Mouse (Mus musculus) embryonic facial prominence, embryonic 15.5 days (tissue): ENCODE data around the gene Scarb1. TPM values are rescaled to one million over a fixed set of nuclear protein-coding genes. Genes with fewer than 3 reads are reported as not detected.

Experiments used
- ATAC-seq: fragments of 200-750 bp; cut with Nextera tagmentation; 2 replicates; pipeline ENCODE4 v1.8.0; 2017; ENCODE audit warnings: low read depth, moderate TSS enrichment; ENCODE audit not compliant: insufficient number of reproducible peaks, low FRiP score, low TSS enrichment
- H3K27ac ChIP-seq: fragments of 300-500 bp; sonication (generic); replicated peaks from 2 replicates; pipeline ENCODE4 v1.5.1; 2015; ENCODE audit warnings: mild to moderate bottlenecking, inconsistent platforms
- H3K27me3 ChIP-seq: fragments of 300-500 bp; sonication (generic); 2 replicates; pipeline ENCODE4 v1.6.1; 2015; ENCODE audit warnings: inconsistent platforms
- H3K36me3 ChIP-seq: fragments of 300-500 bp; sonication (generic); 2 replicates; pipeline ENCODE4 v1.6.1; 2015; ENCODE audit warnings: mild to moderate bottlenecking, inconsistent platforms
- H3K4me1 ChIP-seq: fragments of 300-500 bp; sonication (generic); 2 replicates; pipeline ENCODE4 v1.6.1; 2015; ENCODE audit warnings: inconsistent platforms
- H3K4me2 ChIP-seq: fragments of 300-500 bp; sonication (generic); replicated peaks from 2 replicates; pipeline ENCODE4 v1.6.1; 2015; ENCODE audit warnings: mild to moderate bottlenecking, inconsistent platforms
- H3K4me3 ChIP-seq: fragments of 300-500 bp; sonication (generic); replicated peaks from 2 replicates; pipeline ENCODE4 v1.5.1; 2015; ENCODE audit warnings: mild to moderate bottlenecking, inconsistent platforms
- H3K9ac ChIP-seq: fragments of 300-500 bp; sonication (generic); 2 replicates; pipeline ENCODE4 v1.6.1; 2015; ENCODE audit warnings: inconsistent platforms
- H3K9me3 ChIP-seq: fragments of 300-500 bp; sonication (generic); replicated peaks from 2 replicates; pipeline ENCODE4 v1.6.1; 2016; ENCODE audit warnings: inconsistent platforms
- WGBS: fragments of 180-500 bp; shearing (Covaris S2); methylation state at CpG from one replicate; pipeline ENCODE4 v1.1.7; 2015; 5-methylcytosine and 5-hydroxymethylcytosine counted together
- polyA plus RNA-seq: library from polyadenylated mRNA; unstranded; fragments of >200 nt; fragmentation: Nextera tagmentation; extraction: Ambion mirVana; gene quantifications from 2 replicates; pipeline ENCODE4 v1.2.1, GENCODE M21; 2015

Gene Scarb1
- polyA plus RNA-seq, 1 experiment from 2014 or later: 64.7 TPM

- H3K9me3 ChIP-seq: no peaks in the 10 kb centered on the region
- no peak overlapping the region for H3K4me3 ChIP-seq
- no peaks in the 10 kb centered on the region for H3K27me3 ChIP-seq
- H3K4me1 ChIP-seq: peaks cover 18% of the 10 kb centered on the region
- H3K9ac ChIP-seq: no peak overlapping the region
- no peak for ATAC-seq
- 93% methylated on average over 6 of the region's 6 CpGs for WGBS
- H3K4me2 ChIP-seq: no peak overlapping the region
- H3K36me3 ChIP-seq: no peaks in the 10 kb centered on the region
- H3K27ac ChIP-seq: no peak overlapping the region
Observed at GRCm38 (mm10) chr5:125344296-125344695, 3.4 kb upstream of the Scarb1 start.

DNA sequence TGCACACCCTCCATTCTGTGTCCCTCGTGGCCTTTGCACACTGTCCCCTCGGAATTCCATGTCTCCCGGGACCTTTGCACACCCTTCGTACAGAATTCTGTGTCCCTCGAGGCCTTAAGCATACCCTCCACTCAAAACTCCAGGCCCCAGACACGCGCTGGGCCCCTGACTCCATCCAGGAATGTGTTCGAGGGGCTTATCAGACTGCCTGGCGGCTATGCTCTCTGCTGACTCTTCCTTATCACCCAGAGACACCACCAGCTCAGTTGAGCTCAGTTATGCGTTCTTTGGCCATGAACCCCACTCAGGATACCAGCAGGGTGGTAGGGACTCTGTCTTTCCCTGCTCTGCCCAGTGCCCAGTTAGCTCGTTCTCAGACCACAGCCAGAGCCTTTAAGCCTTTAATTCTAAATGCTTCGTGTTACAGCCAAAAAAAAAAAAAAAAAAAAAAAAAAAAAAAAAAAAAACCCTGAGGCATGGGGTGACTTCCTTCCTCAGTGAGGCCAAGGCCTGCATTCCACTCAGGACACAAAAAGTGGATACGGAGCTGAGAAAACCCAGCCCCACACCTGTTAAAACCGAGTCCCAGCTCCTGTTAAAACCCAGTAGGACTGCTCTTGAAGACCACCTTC lies 681 bp upstream of the Scarb1 start:
- Histone ChIP-seq H3K9ac (0 out of 2 replicates have a peak overlapping the region, but pooled peaks have one; percentile 58), H3K27me3 (no peaks in the 10 kb centered on the region), H3K4me1 (peaks cover 37% of the 10 kb centered on the region), H3K4me3 (peak overlapping the region; percentile 83), H3K36me3 (no peaks in the 10 kb centered on the region), H3K9me3 (no peaks in the 10 kb centered on the region), H3K4me2 (peak overlapping the region; percentile 93), H3K27ac (no peak overlapping the region)
- ATAC-seq: no peak
- 40% methylated on average over 14 of the region's 14 CpGs for WGBS

DNA sequence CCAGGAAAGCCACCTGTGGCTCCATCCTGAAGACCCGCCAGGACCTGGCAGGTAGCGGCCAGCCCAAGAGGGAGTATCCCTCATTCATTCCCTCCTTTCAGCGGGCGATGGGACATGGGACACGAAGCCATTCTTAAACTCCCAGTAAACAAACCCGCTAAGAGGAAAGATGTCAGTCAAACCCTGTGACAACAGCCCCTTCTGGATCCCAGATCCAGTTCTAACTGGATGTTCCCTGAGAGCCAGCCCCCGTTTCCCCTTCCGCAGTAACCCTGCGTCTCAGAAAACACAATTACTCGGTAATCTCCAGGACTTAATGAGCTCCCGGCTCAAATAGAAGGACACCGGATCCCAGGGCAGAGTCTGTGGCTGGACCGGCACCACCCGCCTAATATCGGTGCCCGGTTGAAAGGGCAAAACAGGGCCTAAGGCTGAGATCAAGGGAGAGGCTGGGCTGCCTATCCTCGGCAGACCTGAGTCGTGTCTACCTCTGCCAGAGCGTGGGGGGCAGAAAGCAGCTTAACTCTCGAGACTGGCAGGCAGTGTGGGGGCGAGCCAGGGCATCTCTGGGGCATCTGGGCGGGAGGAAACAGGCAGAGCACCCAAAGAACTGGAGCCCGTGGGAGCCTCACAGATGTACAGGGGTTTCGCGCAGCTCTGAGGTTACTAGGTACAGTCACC lies 903 bp downstream of the Scarb1 start:
- Histone ChIP-seq H3K27me3 (no peaks in the 10 kb centered on the region), H3K9ac (peak overlapping the region; percentile 58), H3K9me3 (no peaks in the 10 kb centered on the region), H3K4me1 (peaks cover 37% of the 10 kb centered on the region), H3K4me3 (peak overlapping the region; percentile 83), H3K27ac (peak overlapping the region; percentile 84), H3K4me2 (peak overlapping the region; percentile 93), H3K36me3 (no peaks in the 10 kb centered on the region)
- 0 out of 2 replicates have a peak, but pooled peaks have one; percentile 0 for ATAC-seq
- 2% methylated on average over 25 of the region's 25 CpGs for WGBS

GRCm38 (mm10) chr5:125339108-125339751 lies 1.7 kb downstream of the Scarb1 start:
- peak overlapping the region; percentile 93 for H3K4me2 ChIP-seq
- peak; percentile 55; the same call in 1 of the 2 replicates for ATAC-seq
- H3K4me1 ChIP-seq: peaks cover 37% of the 10 kb centered on the region

GRCm38 (mm10) chr5:125337526-125337925 lies 3.4 kb downstream of the Scarb1 start:
- Histone ChIP-seq H3K9me3 (no peaks in the 10 kb centered on the region), H3K4me3 (no peak overlapping the region), H3K4me2 (no peak overlapping the region), H3K4me1 (peaks cover 41% of the 10 kb centered on the region), H3K27ac (no peak overlapping the region), H3K27me3 (no peaks in the 10 kb centered on the region), H3K9ac (no peak overlapping the region), H3K36me3 (no peaks in the 10 kb centered on the region)
- ATAC-seq: no peak
- WGBS: 73% methylated on average over 7 of the region's 7 CpGs

More at GRCm38 (mm10) chr5:125339108-125339751, 1.7 kb downstream of the Scarb1 start:
- 5% methylated on average over 18 of the region's 18 CpGs for WGBS
- H3K4me3 ChIP-seq: peak overlapping the region; percentile 83
- no peaks in the 10 kb centered on the region for H3K36me3 ChIP-seq
- H3K27me3 ChIP-seq: no peaks in the 10 kb centered on the region
- H3K27ac ChIP-seq: peak overlapping the region; percentile 84
- no peaks in the 10 kb centered on the region for H3K9me3 ChIP-seq
- H3K9ac ChIP-seq: peak overlapping the region; percentile 58; the same call in 1 of the 2 replicates

DNA sequence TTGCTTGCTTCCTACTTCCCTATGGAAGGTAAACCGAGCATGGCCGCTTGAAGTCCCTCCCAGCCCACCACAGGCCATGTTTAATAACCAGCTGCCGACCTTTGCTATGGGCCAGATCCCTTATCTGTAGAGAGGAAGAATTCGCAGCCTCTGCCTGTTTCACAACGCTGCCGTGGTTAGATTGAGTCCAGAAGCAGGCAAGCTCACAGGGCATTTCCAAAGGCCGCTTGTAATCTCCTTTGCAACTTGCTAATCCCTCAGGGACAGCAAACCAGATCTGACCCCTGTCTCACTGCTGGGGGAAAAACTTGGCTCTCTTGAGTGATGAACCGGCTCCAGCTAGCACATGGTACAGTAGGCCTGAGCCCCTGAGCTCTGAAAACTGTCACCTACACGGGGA lies 3.9 kb downstream of the Scarb1 start:
- WGBS: 48% methylated on average over 9 of the region's 9 CpGs
- H3K4me3 ChIP-seq: no peak overlapping the region
- no peaks in the 10 kb centered on the region for H3K36me3 ChIP-seq
- H3K27me3 ChIP-seq: no peaks in the 10 kb centered on the region
- no peak overlapping the region for H3K4me2 ChIP-seq
- no peak overlapping the region for H3K27ac ChIP-seq
- H3K4me1 ChIP-seq: peaks cover 45% of the 10 kb centered on the region
- no peak for ATAC-seq
- no peaks in the 10 kb centered on the region for H3K9me3 ChIP-seq
- H3K9ac ChIP-seq: no peak overlapping the region

- no peak for ATAC-seq
- H3K9ac ChIP-seq: no peak overlapping the region
- no peaks in the 10 kb centered on the region for H3K36me3 ChIP-seq
- H3K4me2 ChIP-seq: no peak overlapping the region
- H3K27ac ChIP-seq: peak overlapping the region; percentile 39; the same call in 1 of the 2 replicates
- H3K9me3 ChIP-seq: no peaks in the 10 kb centered on the region
- no peaks in the 10 kb centered on the region for H3K27me3 ChIP-seq
- no peak overlapping the region for H3K4me3 ChIP-seq
- H3K4me1 ChIP-seq: peaks cover 24% of the 10 kb centered on the region
- 76% methylated on average over 6 of the region's 6 CpGs for WGBS
Observed at GRCm38 (mm10) chr5:125333009-125333408, 7.9 kb downstream of the Scarb1 start.

GRCm38 (mm10) chr5:125332333-125332732 lies 8.6 kb downstream of the Scarb1 start:
- H3K9me3 ChIP-seq: no peaks in the 10 kb centered on the region
- H3K4me2 ChIP-seq: no peak overlapping the region
- H3K9ac ChIP-seq: no peak overlapping the region
- H3K4me3 ChIP-seq: no peak overlapping the region
- no peaks in the 10 kb centered on the region for H3K36me3 ChIP-seq
- peaks cover 25% of the 10 kb centered on the region for H3K4me1 ChIP-seq
- ATAC-seq: no peak
- H3K27me3 ChIP-seq: no peaks in the 10 kb centered on the region
- 86% methylated on average over 4 of the region's 4 CpGs for WGBS
- H3K27ac ChIP-seq: 0 out of 2 replicates have a peak overlapping the region, but pooled peaks have one; percentile 39

DNA sequence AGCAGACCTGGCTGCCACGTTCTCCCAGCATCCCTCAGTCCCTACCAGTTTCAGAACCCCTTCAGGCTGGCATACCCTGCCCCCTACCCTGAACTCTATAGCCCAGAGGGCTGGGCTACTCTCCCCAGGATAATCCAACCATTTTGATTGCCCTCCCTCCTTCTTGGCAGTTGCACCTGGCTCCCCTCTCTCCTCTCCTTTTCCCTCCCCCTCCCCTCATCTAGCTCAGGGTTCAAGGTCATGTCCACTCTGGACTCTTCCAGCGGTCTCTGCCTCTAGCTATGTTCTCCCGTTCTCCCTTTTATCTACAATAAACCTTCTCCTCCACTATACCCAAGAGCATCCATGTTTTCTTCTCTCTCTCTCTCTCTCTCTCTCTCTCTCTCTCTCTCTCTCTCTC lies 9.1 kb downstream of the Scarb1 start:
- Histone ChIP-seq H3K27me3 (no peaks in the 10 kb centered on the region), H3K27ac (no peak overlapping the region), H3K9ac (no peak overlapping the region), H3K4me2 (no peak overlapping the region), H3K36me3 (no peaks in the 10 kb centered on the region), H3K4me3 (no peak overlapping the region), H3K9me3 (no peaks in the 10 kb centered on the region), H3K4me1 (peaks cover 20% of the 10 kb centered on the region; the same call in 1 of the 2 replicates)
- 40% methylated on average over 3 of the region's 3 CpGs for WGBS
- ATAC-seq: no peak

DNA sequence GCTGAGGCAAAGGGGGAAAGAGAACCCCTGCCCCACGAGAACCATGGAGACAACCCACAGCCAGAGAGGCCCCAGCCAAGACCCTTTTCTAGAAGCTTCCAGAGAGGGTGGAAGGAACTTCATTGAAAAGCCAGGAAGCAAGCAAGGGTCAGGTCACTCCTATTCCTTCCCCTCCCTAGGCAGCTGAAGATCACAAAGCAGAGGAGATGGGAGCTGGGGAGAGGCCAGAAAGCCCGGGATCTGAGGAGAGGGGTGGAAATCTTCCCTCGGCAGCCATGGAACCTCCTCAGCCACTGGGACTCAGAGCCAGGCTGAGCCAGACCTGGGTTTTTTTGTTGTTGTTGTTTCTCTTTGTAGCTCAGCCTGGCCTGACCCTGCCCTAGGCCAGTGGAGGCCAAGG lies 9.8 kb downstream of the Scarb1 start:
- Histone ChIP-seq H3K4me3 (no peak overlapping the region), H3K27me3 (no peaks in the 10 kb centered on the region), H3K4me1 (peaks cover 21% of the 10 kb centered on the region; the same call in 1 of the 2 replicates), H3K27ac (no peak overlapping the region), H3K4me2 (no peak overlapping the region), H3K36me3 (no peaks in the 10 kb centered on the region), H3K9me3 (no peaks in the 10 kb centered on the region), H3K9ac (no peak overlapping the region)
- no peak for ATAC-seq
- 33% methylated on average over 3 of the region's 3 CpGs for WGBS

DNA sequence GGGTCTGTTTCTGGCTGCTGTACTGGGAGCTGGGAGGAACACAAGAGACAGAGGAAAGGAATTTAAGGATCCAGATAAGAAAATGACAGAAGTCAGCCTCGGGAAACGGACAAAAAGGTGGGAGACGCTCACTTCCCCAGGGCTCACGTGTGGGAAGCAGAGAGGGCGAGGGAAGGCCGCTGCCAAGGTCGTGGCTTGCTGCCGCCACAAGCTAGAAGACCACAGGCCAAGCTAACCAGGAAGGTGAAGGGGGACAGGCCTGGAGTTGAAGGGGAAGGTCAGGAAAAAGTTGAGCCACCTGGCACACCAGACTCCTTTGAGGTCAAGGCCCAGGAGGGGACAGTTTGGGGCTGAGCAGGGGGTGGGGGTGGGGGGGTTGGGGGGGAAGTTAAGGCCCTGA lies 10.2 kb downstream of the Scarb1 start:
- no peaks in the 10 kb centered on the region for H3K36me3 ChIP-seq
- no peaks in the 10 kb centered on the region for H3K27me3 ChIP-seq
- no peak overlapping the region for H3K4me2 ChIP-seq
- WGBS: 67% methylated on average over 8 of the region's 8 CpGs
- no peak for ATAC-seq
- no peak overlapping the region for H3K4me3 ChIP-seq
- H3K27ac ChIP-seq: no peak overlapping the region
- H3K9me3 ChIP-seq: no peaks in the 10 kb centered on the region
- H3K9ac ChIP-seq: no peak overlapping the region
- H3K4me1 ChIP-seq: peaks cover 26% of the 10 kb centered on the region; the same call in 1 of the 2 replicates
